In genomic region chr12:79358613-79359218, GRCm38 (mm10) we compare ENCODE assay signal across 8 mouse cellular contexts.
DNase-seq lines count a peak whose midpoint lies in the region; ATAC-seq and TF ChIP-seq lines count a peak whose summit lies in the region.

No protein-coding gene starts in this region.

- peaks cover 0 to 1% of the 10 kb centered on the region in 2 experiments; a peak in 1 of 4 replicates for H3K4me1 ChIP-seq in MEL (ENCODE audit: control insufficient read depth in 1 of 2, insufficient read depth in 2 of 2, low read length in 2 of 2)
- H3K4me1 ChIP-seq in liver, embryonic 13.5 days (replicated peaks), result 0 out of 2 replicates have a peak, but pooled peaks cover 4% of the 10 kb centered on the region
- H3K4me1 ChIP-seq in neural tube, embryonic 14.5 days (ENCODE audit: control insufficient read depth, insufficient read depth, low read length), result no peaks in the 10 kb centered on the region

- no peaks in the 10 kb centered on the region for H3K27me3 ChIP-seq in MEL (ENCODE audit: control insufficient read depth in 1 of 2, insufficient read depth in 2 of 2, low read length in 2 of 2)
- H3K27me3 ChIP-seq in liver, embryonic 13.5 days, result no peaks in the 10 kb centered on the region
- no peaks in the 10 kb centered on the region for H3K27me3 ChIP-seq in neural tube, embryonic 14.5 days (ENCODE audit: control insufficient read depth, insufficient read depth, low read length)

- no peak overlapping the region for H3K4me3 ChIP-seq in MEL (ENCODE audit: control insufficient read depth in 1 of 2, insufficient read depth in 1 of 2, low read depth in 2 of 2, low read length in 2 of 2)
- no peak overlapping the region for H3K4me3 ChIP-seq in liver, embryonic 13.5 days (replicated peaks)
- no peak overlapping the region for H3K4me3 ChIP-seq in neural tube, embryonic 14.5 days (ENCODE audit: low read depth, low read length)

- no peaks in the 10 kb centered on the region for H3K79me2 ChIP-seq in MEL (ENCODE audit: control insufficient read depth, insufficient read depth, low read length, poor library complexity)

- no peak overlapping the region for H3K27ac ChIP-seq in MEL (ENCODE audit: control insufficient read depth, low read depth, low read length)
- no peak overlapping the region for H3K27ac ChIP-seq in liver, embryonic 13.5 days
- no peak overlapping the region for H3K27ac ChIP-seq in neural tube, embryonic 14.5 days (ENCODE audit: low read depth, low read length)

- WGBS in liver, embryonic 13.5 days (ENCODE audit: insufficient replicate concordance), result 20% methylated on average over 10 of the region's 10 CpGs
- 20% methylated on average over 10 of the region's 10 CpGs for WGBS in neural tube, embryonic 14.5 days

- H3K4me2 ChIP-seq in liver, embryonic 13.5 days, result no peak overlapping the region
- no peak overlapping the region for H3K4me2 ChIP-seq in neural tube, embryonic 14.5 days (ENCODE audit: low read depth, low read length)

- H3K36me3 ChIP-seq in MEL (ENCODE audit: control insufficient read depth in 1 of 2, insufficient read depth in 2 of 2, low read length in 2 of 2), result peaks cover 0 to under 1% of the 10 kb centered on the region in 2 experiments; a peak in 2 of 4 replicates
- no peaks in the 10 kb centered on the region for H3K36me3 ChIP-seq in liver, embryonic 13.5 days
- no peaks in the 10 kb centered on the region for H3K36me3 ChIP-seq in neural tube, embryonic 14.5 days (ENCODE audit: control insufficient read depth, insufficient read depth, low read length)

- peak; percentile 78 for ATAC-seq in erythroblast, adult 5-6 weeks (replicated peaks; ENCODE audit: low FRiP score, poor library complexity, severe bottlenecking)
- ATAC-seq in liver, embryonic 13.5 days (ENCODE audit: low read depth), result peak; percentile 69; the same call in 1 of the 2 replicates
- peak; percentile 85 for ATAC-seq in neural tube, embryonic 14.5 days (ENCODE audit: low read depth)

- TF ChIP-seq RAD21 in MEL (IDR thresholded peaks at IDR 0.05; ENCODE audit: low read depth, low read length), result peak; percentile 96

- H3K9me3 ChIP-seq in MEL (replicated peaks; ENCODE audit: insufficient read depth, low read length), result no peaks in the 10 kb centered on the region
- no peaks in the 10 kb centered on the region for H3K9me3 ChIP-seq in liver, embryonic 13.5 days (replicated peaks)
- H3K9me3 ChIP-seq in neural tube, embryonic 14.5 days (ENCODE audit: control insufficient read depth, low read length), result no peaks in the 10 kb centered on the region

- TF ChIP-seq POLR2A in MEL (IDR thresholded peaks at IDR 0.05; ENCODE audit: control insufficient read depth in 1 of 2, insufficient read depth in 1 of 2, low read depth in 1 of 2, low read length in 2 of 2, poor library complexity in 1 of 2), result no peak

- 0 out of 4 replicates have a peak, but pooled peaks of 1 of the 2 experiments have one; percentile 14 for TF ChIP-seq EP300 in MEL (IDR thresholded peaks at IDR 0.05; ENCODE audit: low read depth in 1 of 2, low read length in 2 of 2)

- DNase-seq in MEL (ENCODE audit: low read depth, low spot score), result peak; percentile 90
- peak; percentile 63 for DNase-seq in brain, embryonic 18.5 days (ENCODE audit: low read depth, low spot score)
- peak; percentile 14 for DNase-seq in heart, postnatal 25 days (ENCODE audit: low spot score)
- peak; percentile 62 to 73 for DNase-seq in kidney, postnatal 25 days
- peak; percentile 47 for DNase-seq in liver, embryonic 13.5 days
- DNase-seq in yolk sac, embryonic 10.5 days (ENCODE audit: low spot score), result peak; percentile 62

- TF ChIP-seq CTCF in MEL (IDR thresholded peaks at IDR 0.05 in 2 of 3, conservative IDR thresholded peaks at IDR 0.05 in 1 of 3; ENCODE audit: control insufficient read depth in 1 of 3, insufficient read depth in 1 of 3, low read depth in 2 of 3, low read length in 3 of 3, poor library complexity in 1 of 3, severe bottlenecking in 1 of 3), result peak; percentile 55 to 97 (median 64)

- H3K9ac ChIP-seq in MEL (ENCODE audit: control insufficient read depth, low read depth, low read length, poor library complexity, severe bottlenecking), result no peak overlapping the region
- no peak overlapping the region for H3K9ac ChIP-seq in liver, embryonic 13.5 days
- H3K9ac ChIP-seq in neural tube, embryonic 14.5 days (replicated peaks; ENCODE audit: low read depth, low read length), result no peak overlapping the region

- intact Hi-C loops in heart, postnatal 25 days (cut with DNase I), result loop anchor here (1.0 to 5.0 kb wide), 3 partner anchors 254 to 783 kb away; no protein-coding TSS in a partner anchor

TF ChIP-seq in MEL, 35 proteins besides CTCF, POLR2A, EP300 and RAD21:
- TF ChIP-seq NELFE (IDR thresholded peaks at IDR 0.05; ENCODE audit: low read depth, low read length) (no peak), RCOR1 (IDR thresholded peaks at IDR 0.05; ENCODE audit: low read depth, low read length) (peak; percentile 37; the same call in 1 of the 2 replicates), BHLHE40 (IDR thresholded peaks at IDR 0.05; ENCODE audit: borderline replicate concordance, low read depth, low read length) (0 out of 2 replicates have a peak, but pooled peaks have one; percentile 36), ZMIZ1 (IDR thresholded peaks at IDR 0.05; ENCODE audit: low read depth, low read length) (no peak), ZKSCAN1 (IDR thresholded peaks at IDR 0.05; ENCODE audit: low read depth, low read length) (no peak), MEF2A (IDR thresholded peaks at IDR 0.05; ENCODE audit: extremely low read depth, insufficient replicate concordance, low read depth, low read length, poor library complexity, severe bottlenecking) (no peak), NRF1 (IDR thresholded peaks at IDR 0.05; ENCODE audit: insufficient read depth, low read depth, low read length, poor library complexity, severe bottlenecking) (no peak), KAT2A (conservative IDR thresholded peaks at IDR 0.05; ENCODE audit: low read depth, low read length) (no peak), MXI1 (IDR thresholded peaks at IDR 0.05; ENCODE audit: low read depth, low read length) (peak; percentile 33; the same call in 1 of the 2 replicates), ETS1 (IDR thresholded peaks at IDR 0.05; ENCODE audit: low read depth, low read length) (peak; percentile 33; the same call in 1 of the 2 replicates), USF2 (IDR thresholded peaks at IDR 0.05; ENCODE audit: borderline replicate concordance in 1 of 2, insufficient read depth in 1 of 2, low read depth in 1 of 2, low read length in 2 of 2) (no peak), ZC3H11A (IDR thresholded peaks at IDR 0.05; ENCODE audit: low read depth, low read length) (peak; percentile 91), ZNF384 (IDR thresholded peaks at IDR 0.05; ENCODE audit: low read depth, low read length) (peak; percentile 28; the same call in 1 of the 2 replicates), POLR2AphosphoS2 (IDR thresholded peaks at IDR 0.05; ENCODE audit: low read length) (no peak), UBTF (IDR thresholded peaks at IDR 0.05; ENCODE audit: borderline replicate concordance, insufficient read depth, low read depth, low read length) (no peak), ELF1 (IDR thresholded peaks at IDR 0.05; ENCODE audit: low read depth, low read length) (no peak), MYC (IDR thresholded peaks at IDR 0.05; ENCODE audit: low read depth, low read length) (0 out of 2 replicates have a peak, but pooled peaks have one; percentile 38), POLR2AphosphoS5 (IDR thresholded peaks at IDR 0.05; ENCODE audit: borderline replicate concordance, low read depth, low read length) (no peak), TCF12 (IDR thresholded peaks at IDR 0.05; ENCODE audit: low read depth, low read length) (no peak), E2F4 (IDR thresholded peaks at IDR 0.05; ENCODE audit: borderline replicate concordance, low read depth, low read length) (no peak), MAZ (IDR thresholded peaks at IDR 0.05; ENCODE audit: low read depth, low read length) (peak; percentile 74; the same call in 1 of the 2 replicates), TAL1 (IDR thresholded peaks at IDR 0.05; ENCODE audit: low read length) (no peak), SMC3 (IDR thresholded peaks at IDR 0.05; ENCODE audit: low read depth, low read length) (peak; percentile 88), SIN3A (IDR thresholded peaks at IDR 0.05; ENCODE audit: low read length) (peak; percentile 65), MAFK (IDR thresholded peaks at IDR 0.05; ENCODE audit: borderline replicate concordance, low read depth, low read length) (no peak), HCFC1 (IDR thresholded peaks at IDR 0.05; ENCODE audit: low read depth, low read length) (peak; percentile 42; the same call in 1 of the 2 replicates), USF1 (IDR thresholded peaks at IDR 0.05; ENCODE audit: low read depth, low read length) (no peak), MYB (IDR thresholded peaks at IDR 0.05; ENCODE audit: low read depth, low read length) (0 out of 2 replicates have a peak, but pooled peaks have one; percentile 11), MAX (IDR thresholded peaks at IDR 0.05; ENCODE audit: low read length) (no peak), CHD2 (IDR thresholded peaks at IDR 0.05; ENCODE audit: low read length) (no peak), GATA1 (IDR thresholded peaks at IDR 0.05; ENCODE audit: low read depth, low read length) (peak; percentile 45), GABPA (IDR thresholded peaks at IDR 0.05; ENCODE audit: low read depth, low read length) (no peak), TBP (IDR thresholded peaks at IDR 0.05; ENCODE audit: low read depth, low read length) (peak; percentile 15; the same call in 1 of the 2 replicates), JUND (IDR thresholded peaks at IDR 0.05; ENCODE audit: low read depth, low read length) (peak; percentile 69; the same call in 1 of the 2 replicates), CHD1 (IDR thresholded peaks at IDR 0.05; ENCODE audit: low read depth, low read length) (no peak)

Comparison
In these comparisons a context has a peak if more than half of its experiments do, and no peak if none do; other contexts are left out.
1. DNase-seq: peak in every context shown above with its lines; median percentile 90 in MEL; 68 in kidney, postnatal 25 days; 63 in brain, embryonic 18.5 days; 62 in yolk sac, embryonic 10.5 days; 47 in liver, embryonic 13.5 days; 14 in heart, postnatal 25 days.